Mouse (Mus musculus) lung, postnatal 0 days (tissue): ENCODE data around the gene Wdtc1.

Experiments
- CTCF ChIP-seq: IDR thresholded peaks from 2 replicates; pipeline ENCODE4 v1.5.1; 2016; ENCODE audit warnings: antibody characterized with exemption, mild to moderate bottlenecking
- EP300 ChIP-seq: IDR thresholded peaks from 2 replicates; pipeline ENCODE4 v1.6.1; 2016; ENCODE audit warnings: antibody characterized with exemption, mild to moderate bottlenecking, control low read depth

GRCm38 (mm10) chr4:133339148-133339749 is 14.0 kb downstream of the Wdtc1 start:
- no peak for TF ChIP-seq EP300
- TF ChIP-seq CTCF = 0 out of 2 replicates have a peak, but pooled peaks have one; percentile 4
